Mouse (Mus musculus) E14TG2a.4 (cell line): ENCODE data around the gene Msx1.

Source experiments
- CTCF ChIP-seq: conservative IDR thresholded peaks from 2 replicates; pipeline ENCODE4 v1.5.1; 2014; ENCODE audit warnings: low read length
- NANOG ChIP-seq: IDR thresholded peaks from 2 replicates; pipeline ENCODE4 v1.6.1; 2014; ENCODE audit warnings: borderline replicate concordance, low read length, mixed read lengths

- TF ChIP-seq CTCF (no peak), NANOG (no peak)
Observed at GRCm38 (mm10) chr5:37854233-37854632, 29.9 kb upstream of the Msx1 start.
